Mouse (Mus musculus): ENCODE measurements around the gene Clec3b. TPM values are rescaled to one million over a fixed set of nuclear protein-coding genes. Genes with fewer than 3 reads are reported as not detected.

Gene Clec3b
- total RNA-seq, 2 experiments from 2014 or later: 3.6 to 3.7 TPM

DNA sequence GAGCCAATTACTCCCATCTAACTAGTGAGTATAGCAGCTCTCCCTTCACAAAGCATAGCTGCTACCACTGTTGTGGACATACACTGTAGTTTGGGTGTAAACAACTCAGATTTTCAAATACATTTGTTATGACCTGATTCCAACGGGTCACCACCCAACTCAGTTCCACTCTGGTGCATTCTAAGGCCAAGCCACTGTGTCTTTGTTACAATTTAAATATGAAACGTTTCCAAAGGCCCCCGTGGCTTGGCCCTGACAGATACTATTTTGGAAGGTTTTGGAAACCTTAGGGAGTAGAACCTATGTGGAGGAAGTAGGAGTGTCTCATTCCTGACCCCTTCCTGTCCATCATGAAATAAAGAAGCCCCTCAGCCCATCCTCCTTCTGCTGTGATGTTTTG, 49.4 kb downstream of the Clec3b start:
- intact Hi-C loops (cut with DNase I): no loop called here
- DNase-seq (ENCODE audit: low spot score in 2 of 2): no peak

DNA sequence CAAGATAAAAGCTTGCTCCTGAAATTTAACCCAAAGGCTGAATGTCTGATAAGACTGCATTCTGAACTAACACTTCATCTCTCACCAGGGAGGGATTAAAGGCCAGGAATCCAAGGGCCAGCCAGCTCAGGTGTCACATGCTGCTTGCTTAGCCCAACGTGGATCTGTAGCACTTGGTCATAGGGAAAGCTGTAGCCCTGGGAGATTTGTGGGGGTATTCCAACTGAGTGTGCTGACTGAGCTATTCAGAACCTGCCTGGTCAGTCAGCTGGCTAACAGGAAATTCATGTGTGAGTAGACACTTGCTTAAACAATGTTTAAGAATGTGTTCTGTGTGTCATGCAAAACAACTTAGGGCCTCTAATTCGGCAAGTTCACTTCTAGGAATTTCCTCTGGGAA, 55.8 kb downstream of the Clec3b start:
- intact Hi-C loops (cut with DNase I): no loop called here
- no peak for DNase-seq (ENCODE audit: low spot score in 2 of 2)

- DNase-seq (ENCODE audit: low spot score in 2 of 2): no peak
- intact Hi-C loops (cut with DNase I): no loop called here
These were observed 56.2 kb downstream of the Clec3b start for GRCm38 (mm10) chr9:123206948-123207347.

Other genes with a start within 250 kb of the Clec3b start
- gene Zfp105, start 227.9 kb upstream of the Clec3b start, total RNA-seq (2021): 1 to 10 TPM; 7.0 to 7.2 TPM
- 10 to 100 TPM; 20.9 to 22.5 TPM for gene 1110059G10Rik, start 199.9 kb upstream of the Clec3b start, total RNA-seq (2021)
- gene Kif15, start 199.9 kb upstream of the Clec3b start, total RNA-seq (2021): under 1 TPM; 0.46 to 0.48 TPM
- 10 to 100 TPM; 23.0 to 31.4 TPM for gene Tmem42, start 129.6 kb upstream of the Clec3b start, total RNA-seq (2021)
- 1 to 10 TPM; 1.3 to 2.2 TPM for gene Tgm4, start 116.2 kb upstream of the Clec3b start, total RNA-seq (2021)
- gene Zdhhc3, start 37.7 kb upstream of the Clec3b start, total RNA-seq (2021): 10 to 100 TPM; 67.1 to 68.9 TPM
- 10 to 100 TPM; 39.3 to 43.1 TPM for gene Exosc7, start 37.7 kb upstream of the Clec3b start, total RNA-seq (2021)
- gene Cdcp1, start 65.1 kb downstream of the Clec3b start, total RNA-seq (2021): under 1 TPM; 0.11 to 0.23 TPM
- gene Tmem158, start 109.8 kb downstream of the Clec3b start, total RNA-seq (2021): 10 to 100 TPM; 56.5 to 75.0 TPM
- 10 to 100 TPM; 35.7 to 54.0 TPM for gene Lars2, start 216.0 kb downstream of the Clec3b start, total RNA-seq (2021)

Measured in left cerebral cortex, postnatal 25 days (tissue).